Mouse (Mus musculus) adrenal gland, postnatal 25 days (tissue): Measurements from ENCODE around the gene Esp18. TPM values are rescaled to one million over a fixed set of nuclear protein-coding genes. Genes with fewer than 3 reads are reported as not detected.

ENCODE experiments used
- DNase-seq: peaks from one replicate; pipeline ENCODE4 v3.0.0; 2021; ENCODE audit warnings: mixed read lengths
- long read RNA-seq: library from polyadenylated mRNA; stranded (forward); transcript quantifications from one replicate; pipeline ENCODE4 v2.0.0, GENCODE M21; 2021
- microRNA-seq, 2 experiments: library from miRNA; unstranded; fragments of <30 nt; microRNA quantifications; one replicate each; pipeline ENCODE4 v1.2.0; 2021
- total RNA-seq: library from RNA; stranded (reverse); gene quantifications from 2 replicates; pipeline ENCODE4 v1.2.3, GENCODE M21; 2021

The Esp18 gene
- total RNA-seq = not detected in 2 replicates
- long read RNA-seq = 0 reads

DNA sequence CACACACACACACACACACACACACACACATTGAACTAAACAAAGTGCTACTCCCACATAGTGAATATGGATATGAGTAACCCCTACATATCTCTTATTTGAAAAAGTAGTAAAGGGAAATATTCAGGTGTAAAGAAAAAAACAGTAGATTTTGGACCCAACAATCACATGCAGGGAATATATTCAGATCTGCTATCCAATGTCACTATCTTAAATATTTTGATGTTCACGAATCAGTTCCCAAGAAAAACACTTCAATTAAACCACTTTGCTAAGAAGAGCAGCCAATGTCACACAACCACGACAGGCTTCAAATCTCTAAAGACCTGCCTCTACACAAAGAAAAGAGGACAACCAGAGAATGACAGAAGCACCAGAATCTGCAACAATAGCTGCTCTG is at the start of gene Esp18:
Esp18 (plus strand) TSS at position 301 of the 400 bp plus-strand sequence.
- no peak for DNase-seq

DNA sequence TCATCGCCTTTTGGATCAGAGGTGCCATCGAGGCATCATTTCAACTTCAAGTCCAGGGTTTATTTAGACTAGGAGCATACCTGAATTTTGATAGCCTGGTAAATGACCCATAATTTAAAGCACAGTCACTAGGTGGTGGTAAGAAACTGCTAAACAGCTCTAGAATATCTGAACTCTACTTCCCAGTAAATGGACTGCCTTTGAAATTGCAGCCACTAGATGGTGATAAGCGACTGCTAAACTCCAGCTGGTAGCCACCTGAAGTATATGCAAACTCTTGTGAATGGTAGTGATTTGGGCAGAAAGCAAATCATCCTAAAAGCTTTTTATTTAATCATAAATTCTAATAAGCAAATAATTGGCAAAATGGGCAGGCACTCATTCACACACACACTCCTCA is 42.8 kb upstream of the Esp18 start:
- no peak for DNase-seq

Small RNA genes lying within 50 kb of the gene (microRNA-seq; reads per million reads assigned to microRNA genes)
- gene Gm26429 = 0 reads per million in 2 experiments

Other genes starting within 250 kb of the Esp18 start
- not detected in 2 replicates for gene Esp16, start 129.8 kb downstream of the Esp18 start, total RNA-seq
- not detected in 2 replicates for gene Esp15, start 234.6 kb downstream of the Esp18 start, total RNA-seq